Mouse (Mus musculus) small intestine, adult 2 months (tissue): ENCODE measurements at regions not wholly inside any gene's neighbourhood (a gene's known extent, or its start where the extent isn't known, plus 50 kb on each side); places are given as distances from the start of the nearest gene placed in this dataset.

ENCODE experiments used
- CTCF ChIP-seq: fragments of 200-500 bp; IDR thresholded peaks from 2 replicates; pipeline ENCODE4 v1.5.1; 2012; ENCODE audit warnings: low read depth, mild to moderate bottlenecking, control low read depth, inconsistent platforms, low read length, moderate library complexity, mixed read lengths; ENCODE audit not compliant: insufficient replicate concordance, insufficient read length; ENCODE audit errors: extremely low read depth
- POLR2A ChIP-seq: fragments of 200-500 bp; IDR thresholded peaks from 2 replicates; pipeline ENCODE4 v1.6.1; 2012; ENCODE audit warnings: low read depth, mild to moderate bottlenecking, control low read depth, inconsistent platforms, low read length, moderate library complexity

DNA sequence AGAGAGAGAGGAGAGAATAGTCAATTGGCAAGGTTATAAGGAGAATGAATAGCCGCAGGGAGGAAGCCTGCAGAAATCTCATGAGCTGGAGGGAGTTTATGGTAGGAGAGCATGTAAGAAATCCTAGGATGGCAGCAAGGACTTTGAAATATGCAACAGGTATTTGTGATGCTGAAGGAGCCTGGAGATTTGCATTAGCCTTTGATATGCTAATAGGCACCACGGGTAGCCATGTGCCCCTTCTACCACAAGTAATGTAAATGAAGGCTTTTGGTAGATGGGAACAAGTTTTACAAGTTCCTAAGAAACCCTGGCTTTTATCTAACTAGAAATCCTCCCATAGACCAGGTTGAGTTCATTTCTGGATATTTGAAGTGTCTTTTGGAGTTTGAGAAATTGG, 871.2 kb downstream of the Defb40 start:
- TF ChIP-seq POLR2A (no peak), CTCF (no peak)
